Mouse (Mus musculus) heart, embryonic 15.5 days (tissue): Measurements from ENCODE around the gene Kazn. TPM values are rescaled to one million over a fixed set of nuclear protein-coding genes. Genes with fewer than 3 reads are reported as not detected.
A peak's percentile ranks its signal among the peaks of the same experiment; 100 is the strongest.

ENCODE experiments used
- ATAC-seq: fragments of 200-750 bp; cut with Nextera tagmentation; replicated peaks from 2 replicates; pipeline ENCODE4 v1.8.0; 2017; ENCODE audit warnings: low read depth, moderate TSS enrichment; ENCODE audit not compliant: insufficient number of reproducible peaks, insufficient read depth, low FRiP score
- H3K27ac ChIP-seq: fragments of 300-500 bp; sonication (generic); 2 replicates; pipeline ENCODE4 v1.5.1; 2015; ENCODE audit warnings: mild to moderate bottlenecking, inconsistent platforms
- H3K27me3 ChIP-seq: fragments of 300-500 bp; sonication (generic); 2 replicates; pipeline ENCODE4 v1.6.1; 2015; ENCODE audit warnings: inconsistent platforms
- H3K36me3 ChIP-seq: fragments of 300-500 bp; sonication (generic); 2 replicates; pipeline ENCODE4 v1.6.1; 2015; ENCODE audit warnings: mild to moderate bottlenecking, inconsistent platforms
- H3K4me1 ChIP-seq: fragments of 300-500 bp; sonication (generic); replicated peaks from 2 replicates; pipeline ENCODE4 v1.6.1; 2015; ENCODE audit warnings: inconsistent platforms
- H3K4me2 ChIP-seq: fragments of 300-500 bp; sonication (generic); 2 replicates; pipeline ENCODE4 v1.6.1; 2015; ENCODE audit warnings: inconsistent platforms, mild to moderate bottlenecking, moderate library complexity
- H3K4me3 ChIP-seq: fragments of 300-500 bp; sonication (generic); 2 replicates; pipeline ENCODE4 v1.5.1; 2015; ENCODE audit warnings: mild to moderate bottlenecking, inconsistent platforms
- H3K9ac ChIP-seq: fragments of 300-500 bp; sonication (generic); 2 replicates; pipeline ENCODE4 v1.6.1; 2015; ENCODE audit warnings: mild to moderate bottlenecking, inconsistent platforms
- H3K9me3 ChIP-seq: fragments of 300-500 bp; sonication (generic); replicated peaks from 2 replicates; pipeline ENCODE4 v1.6.1; 2016; ENCODE audit warnings: inconsistent platforms
- WGBS: fragments of 180-500 bp; shearing (Covaris S2); methylation state at CpG from one replicate; pipeline ENCODE4 v1.1.7; 2015; ENCODE audit warnings: mixed read lengths; 5-methylcytosine and 5-hydroxymethylcytosine counted together
- polyA plus RNA-seq: library from polyadenylated mRNA; unstranded; fragments of >200 nt; fragmentation: Nextera tagmentation; extraction: Ambion mirVana; gene quantifications from 2 replicates; pipeline ENCODE4 v1.2.1, GENCODE M21; 2015

Kazn gene
- polyA plus RNA-seq, 1 experiment from 2014 or later, result 4.3 TPM

DNA sequence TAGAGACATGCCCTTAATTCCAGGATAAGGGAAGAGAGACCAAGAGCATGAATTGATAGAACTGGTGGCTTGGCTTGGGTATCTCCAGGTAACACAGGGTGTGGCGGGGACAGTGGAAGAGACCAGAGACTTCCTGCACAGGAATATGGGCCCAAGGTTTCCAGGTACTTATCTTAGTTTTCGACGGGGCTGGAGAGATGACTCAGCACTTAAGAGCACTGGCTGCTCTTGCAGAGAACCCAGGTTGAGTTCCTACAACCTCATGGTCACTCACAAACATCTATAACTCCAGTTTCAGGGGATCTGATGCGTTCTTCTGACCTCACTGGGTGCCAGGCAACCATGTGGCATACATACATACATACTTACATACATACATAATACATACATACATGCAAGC is 3.0 kb upstream of the Kazn start:
- 59% methylated on average over 4 of the region's 4 CpGs for WGBS
- Histone ChIP-seq H3K4me1 (peaks cover 17% of the 10 kb centered on the region), H3K4me2 (no peak overlapping the region), H3K9me3 (no peaks in the 10 kb centered on the region), H3K27me3 (no peaks in the 10 kb centered on the region), H3K36me3 (no peaks in the 10 kb centered on the region), H3K27ac (no peak overlapping the region), H3K4me3 (no peak overlapping the region), H3K9ac (no peak overlapping the region)
- ATAC-seq, result no peak

DNA sequence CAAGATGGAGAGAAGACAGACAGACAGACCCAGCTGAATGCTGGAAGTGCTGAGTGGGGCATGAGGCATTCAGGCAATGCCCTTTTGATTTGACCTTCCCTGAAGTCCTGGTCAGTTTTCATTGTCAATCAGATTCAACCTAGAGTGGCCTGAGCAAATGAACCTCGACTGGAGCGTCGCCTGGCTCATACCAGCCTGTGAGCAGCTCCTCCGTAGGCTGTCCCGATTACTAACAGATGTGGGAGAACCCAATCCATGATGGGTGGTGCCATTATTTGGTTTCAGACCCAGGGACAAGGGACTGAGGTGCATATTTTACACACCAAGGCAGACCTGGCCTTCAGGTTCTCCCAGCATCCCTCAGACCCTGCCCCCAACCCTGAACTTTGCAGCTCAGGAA is 1.7 kb upstream of the Kazn start:
- H3K27me3 ChIP-seq, result no peaks in the 10 kb centered on the region
- H3K9ac ChIP-seq, result no peak overlapping the region
- ATAC-seq, result no peak
- H3K4me3 ChIP-seq, result no peak overlapping the region
- no peaks in the 10 kb centered on the region for H3K36me3 ChIP-seq
- WGBS, result 71% methylated on average over 5 of the region's 5 CpGs
- peaks cover 17% of the 10 kb centered on the region for H3K4me1 ChIP-seq
- no peaks in the 10 kb centered on the region for H3K9me3 ChIP-seq
- no peak overlapping the region for H3K4me2 ChIP-seq
- H3K27ac ChIP-seq, result no peak overlapping the region

DNA sequence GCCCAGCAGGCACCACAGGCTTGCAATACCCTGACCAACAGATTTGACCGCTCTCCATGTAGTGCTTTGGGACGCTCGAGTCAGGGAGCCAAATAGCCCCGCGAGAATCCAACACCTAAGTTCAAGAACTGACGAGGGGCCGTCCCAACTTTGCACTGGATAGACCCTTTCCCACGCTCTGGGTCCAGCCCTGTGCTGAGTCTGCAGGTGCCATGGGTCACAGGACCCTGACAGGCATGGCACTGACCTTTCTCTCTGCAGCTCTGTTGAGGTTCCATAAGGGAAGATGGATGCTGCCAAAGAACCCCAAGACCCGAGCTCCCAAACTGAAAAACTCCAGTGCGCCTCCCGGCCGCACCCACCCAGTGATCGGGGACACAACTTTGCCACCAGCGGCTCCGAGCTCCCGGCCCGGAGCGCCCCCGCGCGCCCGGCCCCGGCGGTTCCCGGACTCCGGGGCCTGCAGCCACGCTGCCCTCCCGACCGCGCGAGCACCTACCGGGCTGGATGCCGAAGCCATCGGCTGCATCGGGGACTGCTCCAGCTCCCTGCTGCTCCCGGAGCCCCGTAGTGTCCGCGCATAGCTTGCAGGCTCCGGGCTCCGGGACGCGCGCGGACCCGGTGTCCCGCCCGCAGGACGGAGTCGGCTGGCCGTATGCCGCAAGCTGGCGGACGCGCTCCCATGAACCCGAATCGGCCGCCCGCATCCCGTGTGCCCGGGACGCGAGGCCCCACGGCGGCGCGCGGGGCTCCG is 538 bp downstream of the Kazn start:
- Histone ChIP-seq H3K9ac (peak overlapping the region; percentile 84), H3K27ac (peak overlapping the region; percentile 68), H3K4me1 (peaks cover 20% of the 10 kb centered on the region), H3K4me3 (peak overlapping the region; percentile 82), H3K9me3 (no peaks in the 10 kb centered on the region), H3K27me3 (no peaks in the 10 kb centered on the region), H3K4me2 (peak overlapping the region; percentile 99), H3K36me3 (no peaks in the 10 kb centered on the region)
- under 1% methylated on average over 60 of the region's 69 CpGs for whole genome bisulfite sequencing
- ATAC-seq, result peak; percentile 61

DNA sequence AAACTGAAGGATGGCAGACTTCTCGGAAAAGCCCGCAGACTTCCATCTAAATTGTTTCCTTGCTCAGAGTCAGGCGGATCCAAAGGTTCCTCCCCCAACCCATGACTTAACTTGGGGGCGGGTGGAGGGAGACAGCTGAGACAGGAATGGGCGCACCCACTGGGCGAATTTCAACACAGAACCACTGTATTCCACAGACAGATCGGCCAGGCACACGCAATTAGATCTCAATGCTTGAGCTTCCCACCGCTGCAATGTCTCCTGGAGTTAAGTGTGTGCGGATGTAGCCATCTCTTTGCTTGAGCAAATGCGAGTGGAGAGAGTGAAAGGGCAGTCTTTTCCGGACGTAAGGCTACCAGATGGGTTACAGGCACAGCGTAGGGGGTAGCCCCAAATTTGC is 1.2 kb downstream of the Kazn start:
- H3K4me1 ChIP-seq, result peaks cover 20% of the 10 kb centered on the region
- WGBS, result 16% methylated on average over 14 of the region's 14 CpGs
- H3K9ac ChIP-seq, result peak overlapping the region; percentile 84
- no peaks in the 10 kb centered on the region for H3K27me3 ChIP-seq
- no peak overlapping the region for H3K27ac ChIP-seq
- ATAC-seq, result no peak
- H3K36me3 ChIP-seq, result no peaks in the 10 kb centered on the region
- peak overlapping the region; percentile 99 for H3K4me2 ChIP-seq
- H3K4me3 ChIP-seq, result peak overlapping the region; percentile 82
- no peaks in the 10 kb centered on the region for H3K9me3 ChIP-seq

DNA sequence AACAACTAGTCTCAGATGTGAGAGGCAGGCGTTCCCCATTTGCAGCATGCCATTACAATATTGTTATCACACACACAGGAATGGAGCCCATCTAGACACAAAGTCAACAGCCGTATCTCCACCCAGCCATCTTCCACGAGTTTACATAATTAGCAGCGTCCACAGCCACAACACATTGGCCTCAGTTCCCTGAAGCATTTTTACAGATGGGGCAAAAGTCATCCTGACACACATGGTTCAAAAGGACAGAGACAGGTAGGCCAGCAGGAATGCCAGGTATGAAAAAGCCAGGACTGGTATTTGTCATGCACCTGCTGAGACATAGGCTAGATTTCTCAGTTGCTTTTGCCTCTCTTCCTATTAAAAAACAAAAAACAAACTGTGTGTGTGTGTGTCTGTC is 2.5 kb downstream of the Kazn start:
- H3K4me2 ChIP-seq, result no peak overlapping the region
- H3K36me3 ChIP-seq, result no peaks in the 10 kb centered on the region
- H3K27ac ChIP-seq, result no peak overlapping the region
- H3K9me3 ChIP-seq, result no peaks in the 10 kb centered on the region
- no peak for ATAC-seq
- no peak overlapping the region for H3K4me3 ChIP-seq
- 73% methylated on average over 4 of the region's 4 CpGs for WGBS
- peaks cover 20% of the 10 kb centered on the region for H3K4me1 ChIP-seq
- no peaks in the 10 kb centered on the region for H3K27me3 ChIP-seq
- H3K9ac ChIP-seq, result no peak overlapping the region

DNA sequence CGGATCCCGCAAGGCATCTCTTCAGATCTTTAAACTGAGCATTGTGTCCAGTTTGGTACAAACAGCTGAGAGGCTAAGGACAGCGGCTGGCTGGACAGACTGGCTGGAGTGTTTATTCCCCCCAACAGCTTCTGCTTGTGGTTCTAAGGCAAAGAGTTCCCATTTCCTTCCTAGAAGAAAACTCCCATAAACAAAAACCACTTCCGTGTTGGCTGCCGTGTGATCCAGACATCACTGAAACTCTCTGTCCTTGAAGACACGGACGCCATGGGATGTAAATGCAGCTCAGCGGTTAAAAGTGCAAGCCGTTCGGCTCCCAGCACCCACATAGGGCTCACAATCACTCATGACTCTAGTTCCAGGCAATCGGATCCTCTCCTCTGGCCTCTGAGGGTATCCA is 3.8 kb downstream of the Kazn start:
- no peak overlapping the region for H3K4me3 ChIP-seq
- no peak overlapping the region for H3K4me2 ChIP-seq
- H3K27me3 ChIP-seq, result no peaks in the 10 kb centered on the region
- no peaks in the 10 kb centered on the region for H3K9me3 ChIP-seq
- no peak overlapping the region for H3K27ac ChIP-seq
- H3K9ac ChIP-seq, result no peak overlapping the region
- WGBS, result 88% methylated on average over 11 of the region's 11 CpGs
- H3K4me1 ChIP-seq, result peaks cover 22% of the 10 kb centered on the region
- no peaks in the 10 kb centered on the region for H3K36me3 ChIP-seq
- ATAC-seq, result no peak

DNA sequence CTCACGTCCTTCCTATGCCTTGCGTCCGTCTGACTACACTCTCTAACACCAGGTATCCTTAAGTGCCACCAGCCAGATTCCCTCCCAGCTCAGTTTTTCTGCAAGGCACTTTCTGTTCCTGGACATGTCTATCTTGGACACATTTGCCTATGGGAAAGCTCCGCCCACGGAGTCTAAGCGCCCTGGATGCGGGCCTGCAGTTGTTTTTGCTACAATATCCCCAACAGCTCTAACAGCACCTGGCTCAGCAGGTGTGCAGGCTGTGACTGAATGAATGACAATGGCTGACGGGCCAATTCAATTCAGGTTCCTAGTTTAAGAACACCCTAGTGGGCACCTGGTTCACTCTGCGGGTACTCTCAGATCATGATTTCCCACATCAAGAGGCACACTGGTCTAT is 4.4 kb downstream of the Kazn start:
- H3K4me3 ChIP-seq, result no peak overlapping the region
- H3K36me3 ChIP-seq, result no peaks in the 10 kb centered on the region
- H3K4me2 ChIP-seq, result no peak overlapping the region
- no peaks in the 10 kb centered on the region for H3K9me3 ChIP-seq
- no peak overlapping the region for H3K27ac ChIP-seq
- H3K4me1 ChIP-seq, result peaks cover 27% of the 10 kb centered on the region
- WGBS, result 79% methylated on average over 9 of the region's 9 CpGs
- no peak overlapping the region for H3K9ac ChIP-seq
- no peaks in the 10 kb centered on the region for H3K27me3 ChIP-seq
- ATAC-seq, result no peak

DNA sequence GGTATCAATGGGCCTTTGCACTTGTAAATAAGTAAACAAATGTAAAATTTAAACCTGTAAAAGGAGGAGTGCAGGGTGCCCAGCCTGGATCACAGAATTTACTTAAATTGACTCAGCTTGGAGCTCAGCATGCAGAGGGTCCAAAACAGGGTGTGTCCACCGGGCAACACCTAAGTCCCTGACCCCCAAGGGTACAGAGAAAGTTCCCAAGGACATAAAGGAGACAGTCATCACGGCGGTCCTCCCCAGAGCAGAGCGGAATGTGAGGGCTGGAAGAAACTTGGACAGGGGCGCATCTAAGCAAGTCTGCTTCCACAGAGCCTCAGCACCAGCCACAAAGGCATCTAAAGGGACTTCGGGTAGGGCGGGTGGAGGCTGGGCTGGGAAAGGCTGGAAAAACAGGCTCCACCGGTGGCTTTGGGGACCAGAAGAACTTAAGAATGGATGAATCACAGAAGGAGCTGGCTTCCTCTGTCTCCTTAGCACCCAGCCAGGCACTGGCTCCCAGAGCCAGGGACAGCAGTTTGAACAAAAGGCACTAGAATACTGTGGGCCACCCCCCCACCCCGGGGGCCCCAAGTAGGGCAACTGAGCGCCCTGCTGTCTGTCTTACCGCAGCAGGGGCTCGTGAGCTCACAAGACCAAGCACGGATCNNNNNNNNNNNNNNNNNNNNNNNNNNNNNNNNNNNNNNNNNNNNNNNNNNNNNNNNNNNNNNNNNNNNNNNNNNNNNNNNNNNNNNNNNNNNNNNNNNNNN is 10.2 kb downstream of the Kazn start:
- H3K4me2 ChIP-seq, result 0 out of 2 replicates have a peak overlapping the region, but pooled peaks have one; percentile 2
- H3K9me3 ChIP-seq, result no peaks in the 10 kb centered on the region
- H3K27me3 ChIP-seq, result no peaks in the 10 kb centered on the region
- no peak overlapping the region for H3K4me3 ChIP-seq
- ATAC-seq, result no peak; the same call in 1 of the 2 replicates
- H3K36me3 ChIP-seq, result no peaks in the 10 kb centered on the region
- no peak overlapping the region for H3K9ac ChIP-seq
- 24% methylated on average over 13 of the region's 13 CpGs for WGBS
- H3K27ac ChIP-seq, result peak overlapping the region; percentile 13; the same call in 1 of the 2 replicates
- H3K4me1 ChIP-seq, result peaks cover 34% of the 10 kb centered on the region

DNA sequence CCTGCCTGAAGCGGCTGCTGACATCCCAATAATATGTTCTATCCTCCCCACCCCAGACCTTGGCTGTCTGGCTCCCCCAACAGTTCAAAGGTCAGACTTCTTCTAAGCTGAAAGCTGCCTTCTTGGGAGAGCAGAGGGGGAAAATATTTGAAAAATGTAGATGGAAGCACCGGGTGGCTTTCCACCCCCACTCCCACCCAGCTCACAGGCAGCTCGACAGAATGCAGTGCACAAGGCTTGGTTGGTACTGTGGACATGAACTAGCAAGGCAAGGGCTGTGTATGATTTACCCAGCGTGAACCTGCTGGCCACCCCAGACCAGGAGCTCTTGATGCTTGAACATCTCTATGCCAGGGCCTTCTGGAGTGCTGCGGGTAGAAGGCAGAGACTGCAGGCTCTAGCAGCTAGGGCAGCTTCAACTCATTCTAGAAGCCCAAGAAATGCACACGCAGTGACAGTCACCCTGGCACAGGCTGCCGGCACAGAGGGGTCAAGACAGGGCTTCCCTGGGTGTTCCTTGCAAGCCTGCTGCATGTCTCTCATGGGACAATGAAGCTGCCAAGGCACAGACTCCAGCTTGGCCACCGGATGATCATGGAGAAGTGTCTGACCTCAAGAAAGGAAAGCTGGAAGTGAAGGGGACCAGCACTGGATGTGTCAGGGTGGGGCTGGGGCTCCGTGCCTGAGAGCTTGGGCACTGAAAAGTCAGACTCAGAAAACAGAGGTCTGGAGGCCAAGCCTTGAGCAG is 15.1 kb downstream of the Kazn start:
- 52% methylated on average over 9 of the region's 9 CpGs for WGBS
- Histone ChIP-seq H3K4me1 (peaks cover 50% of the 10 kb centered on the region), H3K9ac (no peak overlapping the region), H3K27me3 (no peaks in the 10 kb centered on the region), H3K27ac (peak overlapping the region; percentile 1; the same call in 1 of the 2 replicates), H3K4me2 (no peak overlapping the region), H3K4me3 (no peak overlapping the region), H3K9me3 (no peaks in the 10 kb centered on the region), H3K36me3 (no peaks in the 10 kb centered on the region)
- ATAC-seq, result no peak

DNA sequence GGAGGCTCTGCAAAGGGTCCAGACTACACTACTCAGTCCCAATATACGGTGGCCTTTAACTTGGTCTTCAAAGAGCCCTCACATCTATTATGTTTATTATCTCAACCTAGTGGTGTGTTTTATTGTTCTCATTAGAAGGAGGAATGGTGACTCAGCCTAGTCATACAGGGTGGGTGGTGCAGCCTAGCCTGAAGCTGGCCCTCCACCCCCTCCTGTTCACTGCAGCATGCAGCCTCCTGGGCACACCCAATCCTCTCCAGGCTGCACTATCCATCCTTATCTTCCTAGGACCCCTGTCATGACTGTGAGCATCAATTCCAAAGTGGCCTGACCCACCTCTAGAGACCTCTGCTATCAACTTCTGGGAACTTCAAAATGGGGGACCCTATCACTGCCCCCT is 16.8 kb downstream of the Kazn start:
- no peaks in the 10 kb centered on the region for H3K36me3 ChIP-seq
- no peaks in the 10 kb centered on the region for H3K27me3 ChIP-seq
- no peak for ATAC-seq
- peaks cover 46% of the 10 kb centered on the region for H3K4me1 ChIP-seq
- no peak overlapping the region for H3K9ac ChIP-seq
- H3K27ac ChIP-seq, result no peak overlapping the region
- no peaks in the 10 kb centered on the region for H3K9me3 ChIP-seq
- H3K4me2 ChIP-seq, result no peak overlapping the region
- 52% methylated on average over 1 of the region's 1 CpGs for WGBS
- no peak overlapping the region for H3K4me3 ChIP-seq

DNA sequence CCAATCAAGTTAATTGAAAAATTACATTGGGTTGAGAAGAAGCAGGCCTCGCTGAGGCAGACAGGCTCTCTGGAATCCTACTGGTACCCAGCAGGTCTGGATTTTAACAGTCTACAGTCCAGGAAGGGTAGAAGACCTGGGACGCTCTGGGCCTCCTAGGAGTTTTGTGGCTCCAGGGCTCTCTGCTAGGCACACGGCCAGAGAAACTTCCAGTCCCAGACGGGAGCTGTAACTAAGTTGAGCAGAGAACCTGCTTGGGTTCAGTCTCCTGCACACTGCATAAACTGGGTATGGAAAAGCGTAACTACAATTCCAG is 17.5 kb downstream of the Kazn start:
- ATAC-seq, result no peak
- H3K9me3 ChIP-seq, result no peaks in the 10 kb centered on the region
- H3K27ac ChIP-seq, result peak overlapping the region; percentile 57
- H3K9ac ChIP-seq, result no peak overlapping the region
- H3K4me2 ChIP-seq, result no peak overlapping the region
- no peaks in the 10 kb centered on the region for H3K36me3 ChIP-seq
- 40% methylated on average over 5 of the region's 5 CpGs for WGBS
- no peak overlapping the region for H3K4me3 ChIP-seq
- no peaks in the 10 kb centered on the region for H3K27me3 ChIP-seq
- peaks cover 46% of the 10 kb centered on the region for H3K4me1 ChIP-seq
